Mouse (Mus musculus): Measurements from ENCODE around the gene Gm45837.

Gm45837 gene

DNA sequence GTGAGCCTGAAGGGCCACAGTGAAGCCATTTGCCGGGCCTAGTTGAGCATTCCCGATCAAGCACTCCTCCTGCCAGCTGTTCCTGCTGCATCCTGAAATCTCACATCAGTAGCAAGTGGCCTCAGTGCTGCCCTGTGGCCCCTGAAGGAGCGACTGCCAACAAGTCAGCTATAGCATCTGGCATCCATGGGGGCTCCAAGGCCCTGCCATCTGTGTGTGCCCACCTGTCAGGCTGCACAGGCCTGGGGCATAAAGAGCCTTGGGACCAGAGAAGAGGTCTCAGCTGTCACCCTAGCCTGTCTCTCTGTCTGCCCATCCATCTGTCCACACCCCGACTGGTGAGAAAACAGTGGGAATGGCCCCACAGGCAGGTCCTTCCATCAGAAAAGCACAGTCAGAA, 54.2 kb downstream of the Gm45837 start:
- DNase-seq (ENCODE audit: low spot score in 2 of 2): no peak

DNA sequence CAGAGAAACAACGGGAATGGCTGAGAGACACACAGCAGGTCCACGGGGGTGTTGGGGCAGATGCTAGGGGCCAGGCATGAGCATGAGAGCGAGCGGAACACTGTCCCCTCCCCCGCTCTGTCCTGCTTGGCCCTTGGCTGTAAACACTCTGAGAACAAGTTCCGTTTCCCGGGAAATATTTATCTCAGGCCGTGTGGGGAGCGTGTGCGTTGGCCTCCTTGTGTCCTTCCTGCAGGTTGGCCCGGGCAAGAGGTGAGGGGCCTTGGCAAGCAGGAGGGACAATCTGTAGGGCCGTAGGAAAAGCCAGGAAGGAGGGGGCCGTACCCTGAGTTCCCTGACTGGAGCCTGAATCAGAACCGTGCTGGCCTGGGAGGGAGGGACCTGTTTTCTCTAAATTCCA, 54.7 kb downstream of the Gm45837 start:
- no peak for DNase-seq (ENCODE audit: low spot score in 2 of 2)

DNA sequence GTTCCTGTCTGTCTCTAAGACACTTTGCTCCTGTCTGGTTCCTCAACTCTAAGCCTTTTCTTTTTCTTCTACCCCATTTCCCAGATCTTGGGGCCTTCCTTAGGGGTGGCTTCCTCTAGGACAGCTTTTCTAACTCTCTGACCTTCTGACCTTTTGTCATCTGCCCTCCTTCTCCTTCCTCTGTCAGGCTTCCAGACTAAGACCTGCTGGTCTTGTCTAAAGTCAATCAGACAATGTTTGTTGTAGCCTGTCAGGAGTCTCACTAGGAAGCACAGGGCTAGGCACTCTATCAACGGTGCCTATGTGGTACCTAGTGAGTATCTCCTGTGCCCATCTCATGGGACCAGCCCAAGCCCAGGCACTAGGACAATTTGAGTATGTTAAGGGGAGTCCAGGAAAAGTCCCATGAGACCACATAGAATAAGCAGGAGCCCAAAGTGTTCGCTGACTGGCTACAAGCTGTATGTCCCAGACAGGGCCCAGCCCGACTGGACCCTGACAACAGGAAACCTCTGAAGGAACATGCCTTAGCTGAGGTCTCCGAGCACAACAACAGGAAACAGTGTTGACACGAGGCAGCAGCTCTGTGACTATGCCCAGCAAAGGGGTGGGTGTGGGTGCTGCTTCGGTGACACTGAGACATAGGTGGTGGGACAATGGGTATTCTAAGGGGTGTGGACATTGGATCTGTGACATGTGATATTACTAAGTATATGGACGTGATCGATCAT, 55.3 kb downstream of the Gm45837 start:
- DNase-seq (ENCODE audit: low spot score in 2 of 2): no peak

DNA sequence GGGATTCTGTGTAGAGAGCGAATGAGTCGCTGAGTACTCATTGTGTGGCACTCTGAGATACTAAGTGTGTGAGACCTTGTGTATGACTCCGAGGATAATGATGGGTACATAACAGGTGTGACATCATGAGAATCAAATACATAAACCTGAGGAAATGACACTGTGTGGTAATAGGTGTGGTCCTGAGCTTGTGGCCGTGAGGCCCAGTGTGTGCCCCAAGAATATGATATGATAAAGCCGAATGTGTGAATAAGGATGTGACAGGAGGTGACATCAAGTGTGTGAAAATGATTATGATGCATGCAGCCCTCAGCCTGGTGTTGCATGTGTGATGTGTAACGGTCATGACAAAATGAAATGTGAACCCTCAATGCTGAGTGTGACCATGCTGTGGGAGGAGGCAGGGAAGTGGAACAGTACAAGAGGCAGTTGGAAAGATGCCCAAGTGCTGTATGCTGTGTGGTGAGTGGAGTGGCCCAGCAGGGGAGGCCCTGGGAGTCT, 55.9 kb downstream of the Gm45837 start:
- DNase-seq (ENCODE audit: low spot score in 2 of 2): no peak

DNA sequence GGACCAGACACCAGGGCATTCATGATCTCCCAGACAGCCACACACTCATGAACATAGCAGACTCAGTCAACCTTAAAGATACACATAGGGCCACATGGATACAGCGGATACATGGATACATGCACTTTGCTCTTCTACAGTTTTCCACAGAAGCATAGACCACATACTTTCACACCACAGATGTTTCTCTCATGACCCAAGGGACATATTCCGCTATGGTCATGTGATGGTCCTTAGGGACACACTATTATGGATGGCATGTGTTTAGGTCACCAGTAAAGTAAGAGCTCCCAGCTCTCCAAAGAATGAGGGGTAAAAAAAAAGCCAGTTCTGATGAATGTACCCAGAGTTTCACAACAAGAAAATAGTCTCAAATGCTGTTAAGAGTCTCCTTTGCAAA, 60.7 kb downstream of the Gm45837 start:
- no peak for DNase-seq (ENCODE audit: low spot score in 2 of 2)

DNA sequence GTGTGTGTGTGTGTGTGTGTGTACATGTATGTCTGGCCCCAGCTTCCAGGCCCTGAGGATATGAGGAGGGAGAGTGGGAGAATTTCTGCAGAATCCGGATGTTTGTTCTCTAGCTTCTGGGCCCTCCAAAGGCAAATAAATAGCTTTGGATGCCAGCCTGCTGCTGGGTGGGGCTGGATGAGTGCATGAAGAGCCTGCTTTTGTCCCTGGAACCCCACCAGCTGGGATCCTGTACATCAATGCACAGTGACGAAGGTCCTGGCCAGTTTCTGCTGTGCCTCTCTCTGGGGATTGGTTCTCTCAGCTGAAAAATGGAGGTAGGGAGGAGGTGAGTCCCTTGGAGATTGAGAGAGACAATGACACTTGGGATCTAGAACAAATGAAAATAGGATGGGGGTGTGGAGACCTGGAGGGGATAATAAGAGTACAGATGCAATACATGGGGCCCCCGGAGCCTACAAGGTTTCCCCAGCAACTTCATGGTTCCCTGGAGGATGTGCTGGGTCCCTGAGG, 61.3 kb downstream of the Gm45837 start:
- DNase-seq (ENCODE audit: low spot score in 2 of 2): no peak

DNA sequence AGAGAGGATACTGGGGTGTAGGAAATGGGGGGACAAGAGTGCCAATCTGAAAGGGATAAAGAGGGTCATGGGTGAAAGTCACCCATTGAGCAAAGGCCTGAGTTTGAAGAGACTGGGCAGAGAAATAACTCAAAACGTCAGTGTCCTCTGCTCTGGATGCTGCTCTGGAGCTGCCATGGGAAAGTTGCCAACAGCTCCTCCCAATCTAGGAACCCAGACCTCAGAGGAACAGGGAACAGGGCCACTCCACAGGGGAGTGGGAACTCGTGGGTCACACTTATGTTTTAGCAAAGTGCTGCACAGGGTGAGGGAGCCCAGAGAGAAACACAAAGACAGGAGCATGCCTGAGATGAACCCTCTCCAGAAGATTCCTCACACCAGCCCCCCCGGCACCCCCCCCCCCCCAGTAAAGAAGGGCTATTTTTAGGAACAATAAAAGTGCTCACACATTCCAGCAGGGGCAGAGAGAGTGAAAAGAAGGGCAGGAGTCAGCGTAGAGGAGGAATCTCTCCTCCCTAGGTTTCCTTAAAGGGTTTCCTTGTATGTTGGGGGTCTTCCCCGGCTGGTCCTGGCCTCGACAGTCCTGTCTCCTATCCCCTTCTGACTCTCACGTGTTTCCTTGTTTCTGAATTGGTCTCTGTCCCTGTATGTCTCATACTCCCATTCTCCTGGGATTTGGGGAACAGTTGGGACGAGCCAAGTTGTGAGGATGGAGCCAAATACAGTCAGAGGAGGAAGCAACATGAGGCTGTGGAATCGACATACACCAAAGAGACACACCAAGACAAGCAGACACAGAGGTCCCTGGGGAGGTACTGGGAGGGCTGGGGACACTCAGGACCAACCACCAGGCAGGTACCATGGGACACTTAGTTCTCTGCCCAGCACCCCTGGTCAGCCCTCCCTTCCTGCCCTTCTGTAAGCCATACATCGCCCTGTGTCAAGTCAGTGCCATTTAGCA, 62.2 kb downstream of the Gm45837 start:
- DNase-seq (ENCODE audit: low spot score in 2 of 2): no peak

DNA sequence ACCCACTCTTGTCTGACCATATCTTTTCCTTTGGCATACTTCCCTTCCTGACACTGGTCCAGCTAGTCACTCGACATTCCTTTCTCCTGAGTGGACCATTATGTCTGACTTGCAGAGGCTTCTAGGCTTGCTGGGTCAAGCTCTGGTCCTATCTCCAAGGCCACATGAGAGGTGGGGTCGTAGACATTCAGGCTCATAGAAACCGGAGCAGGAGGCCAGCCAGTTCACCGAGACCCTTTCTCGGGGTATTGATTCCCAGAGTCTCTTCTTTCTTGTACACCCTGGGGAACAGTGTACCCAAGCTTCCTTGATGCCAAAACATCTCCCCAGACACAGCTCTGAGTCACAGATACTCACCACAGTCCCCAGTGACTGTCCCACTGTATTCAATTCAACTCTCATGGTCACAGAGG, 63.7 kb downstream of the Gm45837 start:
- no peak for DNase-seq (ENCODE audit: low spot score in 2 of 2)

DNA sequence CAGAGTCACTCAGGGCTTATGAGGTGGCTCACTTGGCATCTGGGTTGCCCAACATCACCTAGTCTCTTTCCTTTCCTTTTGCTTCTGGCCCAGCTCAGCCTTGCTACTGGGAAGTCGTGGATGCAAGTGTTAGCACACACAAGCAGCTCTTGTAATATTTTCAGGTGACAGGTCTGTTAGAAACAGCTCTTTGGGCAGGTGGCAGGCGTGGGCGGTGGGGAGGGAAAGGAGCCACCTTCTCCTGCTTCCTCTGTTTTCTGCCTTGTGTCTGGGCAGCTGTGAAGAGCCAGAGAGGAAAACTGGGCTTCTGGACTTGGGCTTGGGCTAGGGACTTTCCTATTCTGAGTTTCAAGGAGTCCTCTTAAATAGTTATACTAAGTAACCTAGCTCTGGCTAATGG, 65.3 kb downstream of the Gm45837 start:
- no peak for DNase-seq (ENCODE audit: low spot score in 2 of 2)

DNA sequence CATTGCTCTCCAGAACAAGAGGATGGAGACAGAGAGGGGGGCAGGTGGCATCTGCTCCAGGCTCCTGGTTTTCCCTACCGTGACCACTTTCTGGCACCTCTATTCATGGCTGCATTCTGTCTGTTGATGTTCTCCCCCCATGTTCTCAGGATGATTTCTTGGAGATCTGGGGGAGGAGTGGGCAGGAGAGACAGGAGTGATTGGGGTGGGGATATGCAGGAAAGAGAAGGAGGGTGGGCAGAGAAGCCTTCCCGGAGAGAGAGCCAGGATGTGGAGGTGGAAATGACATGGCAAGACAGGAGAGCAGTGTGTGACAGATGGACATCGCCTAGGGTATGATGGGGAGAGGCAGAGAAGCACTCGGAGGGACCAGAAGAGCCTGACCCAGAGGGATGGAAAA, 65.8 kb downstream of the Gm45837 start:
- DNase-seq (ENCODE audit: low spot score in 2 of 2): no peak

DNA sequence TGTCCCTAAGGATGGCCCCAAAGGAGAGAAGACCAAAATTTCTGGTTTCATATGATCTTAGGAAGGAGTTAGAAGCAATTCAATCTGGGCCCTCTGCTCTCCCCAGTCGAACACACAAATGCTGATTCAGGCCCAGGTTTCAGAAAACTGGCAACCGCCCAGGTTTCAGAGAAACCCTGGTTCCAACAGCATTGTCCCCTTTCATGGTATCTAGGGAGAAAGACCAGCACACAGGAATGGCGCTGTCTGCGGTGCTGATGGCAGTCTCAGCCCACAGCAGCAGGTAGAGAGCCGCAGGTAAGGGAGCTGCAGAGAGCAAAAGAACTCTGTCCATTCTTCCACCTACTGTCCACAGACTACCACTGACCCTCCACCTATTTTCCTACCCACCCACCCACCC, 66.5 kb downstream of the Gm45837 start:
- no peak for DNase-seq (ENCODE audit: low spot score in 2 of 2)

DNA sequence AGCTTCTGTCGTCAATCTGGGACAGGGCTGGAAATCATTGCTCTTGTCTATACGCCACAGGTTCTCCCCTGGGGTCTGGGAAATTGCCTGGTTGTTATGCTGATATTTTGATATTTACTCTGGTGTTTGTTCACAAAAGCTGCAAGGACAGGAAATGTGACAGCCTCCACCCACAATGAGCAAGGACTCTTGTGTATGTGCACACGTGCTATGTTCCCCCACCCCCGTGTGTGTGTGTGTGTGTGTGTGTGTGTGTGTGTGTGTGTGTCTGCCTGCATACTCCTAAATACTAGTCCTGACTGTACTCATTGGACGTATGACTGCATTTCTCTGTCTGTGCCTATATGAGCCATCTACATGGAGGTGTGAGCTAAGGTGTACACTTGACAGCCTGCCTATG, 67.4 kb downstream of the Gm45837 start:
- DNase-seq (ENCODE audit: low spot score in 2 of 2): no peak

DNA sequence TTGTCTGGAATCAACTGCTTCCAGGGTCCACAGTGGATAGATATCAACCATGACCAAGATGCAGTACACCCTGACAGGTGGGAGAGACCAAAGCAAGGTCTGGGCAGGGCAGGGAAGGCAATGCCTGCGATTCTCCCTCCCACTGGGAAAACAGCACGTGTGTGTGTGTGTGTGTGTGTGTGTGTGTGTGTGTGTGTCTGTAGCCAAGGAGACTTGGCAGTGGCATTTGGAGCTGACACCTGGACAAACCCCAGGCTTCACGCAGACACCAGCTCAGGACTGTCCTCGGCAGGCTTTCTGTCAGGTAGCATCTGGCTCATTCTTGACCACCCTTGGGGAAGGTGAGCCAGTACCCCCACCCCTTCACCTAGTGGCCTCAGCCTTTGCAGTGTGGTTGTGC, 69.2 kb downstream of the Gm45837 start:
- DNase-seq (ENCODE audit: low spot score in 2 of 2): no peak

DNA sequence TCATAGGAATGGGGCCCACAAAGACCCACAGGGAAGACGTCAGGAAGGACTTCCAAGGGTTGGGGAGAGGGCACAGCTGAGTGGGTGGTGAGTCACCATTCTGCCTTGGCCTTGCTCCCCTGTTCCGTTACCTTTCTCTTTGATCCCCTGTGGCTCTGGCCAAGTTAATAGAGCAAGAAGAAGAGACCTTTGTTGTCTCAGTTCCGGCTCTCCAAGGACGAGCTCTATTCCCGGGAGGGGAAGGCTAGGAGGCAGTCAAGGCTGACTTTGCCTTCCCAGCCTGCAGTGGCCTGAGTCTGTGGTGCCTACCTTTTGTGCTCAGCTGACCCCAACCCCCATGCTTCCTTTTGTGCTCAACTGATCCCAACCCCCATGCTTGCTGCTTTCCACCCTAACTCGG, 70.0 kb downstream of the Gm45837 start:
- DNase-seq (ENCODE audit: low spot score in 2 of 2): no peak

DNA sequence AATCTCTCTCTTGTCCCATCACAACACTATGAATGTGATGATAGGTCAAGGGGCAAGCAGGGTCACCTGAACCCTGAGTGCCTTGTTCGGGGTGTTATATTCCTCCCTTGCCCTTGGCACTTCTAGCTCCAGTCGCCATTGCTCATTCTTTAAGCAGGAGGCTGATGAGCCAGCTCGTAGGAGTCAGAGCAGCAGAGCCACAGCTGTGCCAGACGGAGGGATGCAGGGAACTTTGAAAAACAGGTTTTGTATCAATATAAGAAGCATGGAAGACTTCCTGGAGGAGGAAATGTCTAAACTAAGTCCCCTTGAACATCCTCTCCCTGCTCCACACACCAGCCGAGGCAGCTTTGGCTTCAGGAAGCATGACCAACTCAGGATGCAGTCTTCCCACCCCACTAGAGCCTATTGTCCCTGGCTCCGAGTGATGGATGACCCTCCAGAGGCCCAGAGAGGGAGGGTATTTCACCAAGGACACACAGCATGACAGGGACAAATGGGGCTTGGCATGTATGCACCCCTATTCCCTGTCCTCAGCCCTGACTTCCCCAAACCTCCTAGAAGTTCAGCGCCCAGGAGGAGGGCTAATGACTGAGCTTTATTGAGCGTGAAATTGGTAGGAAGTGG, 71.3 kb downstream of the Gm45837 start:
- DNase-seq (ENCODE audit: low spot score in 2 of 2): no peak

DNA sequence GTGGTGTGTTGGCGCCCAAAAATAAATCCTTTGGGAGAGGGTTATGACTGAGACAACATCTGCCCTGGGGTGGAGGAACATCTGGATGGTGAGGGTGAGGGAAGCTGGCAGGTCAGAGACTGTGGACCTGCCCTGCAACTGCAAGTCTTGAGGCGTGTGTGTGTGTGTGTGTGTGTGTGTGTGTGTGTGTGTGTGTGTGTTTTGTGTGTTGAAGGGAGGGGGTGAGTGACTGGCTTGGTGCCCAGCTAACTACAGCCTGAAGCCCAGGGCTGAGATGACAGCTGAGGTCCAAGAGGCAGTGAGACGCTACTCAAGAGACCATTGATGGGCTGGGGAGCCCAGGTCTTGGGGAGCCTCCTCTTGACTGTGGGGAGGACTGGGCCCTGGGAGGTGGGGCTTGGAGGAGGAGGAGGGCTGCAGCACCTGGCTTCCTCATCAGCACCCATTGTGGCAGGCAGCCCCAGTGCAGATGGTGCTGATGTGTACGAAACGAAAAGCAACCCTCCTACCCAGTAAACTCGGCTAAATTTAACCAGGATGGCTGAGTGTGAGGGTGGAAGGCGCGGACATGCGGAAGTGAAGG, 71.9 kb downstream of the Gm45837 start:
- no peak for DNase-seq (ENCODE audit: low spot score in 2 of 2)

DNA sequence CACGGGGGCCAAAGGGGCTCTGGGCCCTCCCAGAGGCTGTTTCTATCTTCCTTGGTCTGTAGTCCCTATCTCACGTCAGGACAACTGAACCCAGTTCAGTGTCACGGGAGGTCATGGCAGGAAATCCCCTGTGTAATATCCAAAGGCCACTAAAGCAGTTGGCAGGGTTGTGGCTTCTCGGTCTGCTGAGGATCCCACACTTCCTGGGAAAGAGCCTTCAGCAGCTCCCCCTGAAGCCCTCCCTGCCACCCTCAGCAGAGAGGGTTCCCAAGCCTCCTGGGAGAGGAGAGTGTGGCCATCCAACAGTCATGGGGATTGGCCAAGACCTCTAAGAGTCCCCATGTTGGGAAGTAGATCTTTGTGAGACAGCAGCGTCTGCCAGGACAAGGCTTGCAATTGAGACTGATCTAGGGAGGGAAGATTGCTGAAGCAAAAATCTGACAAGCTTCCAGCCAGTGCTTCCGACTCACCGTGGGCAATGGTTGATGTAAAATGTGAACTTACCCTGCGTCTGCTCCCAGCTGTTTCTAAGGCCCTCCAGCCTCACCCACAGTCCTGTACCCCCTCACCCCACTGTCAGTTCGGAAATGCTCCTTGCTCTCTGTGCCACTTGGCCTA, 72.9 kb downstream of the Gm45837 start:
- DNase-seq (ENCODE audit: low spot score in 2 of 2): no peak

DNA sequence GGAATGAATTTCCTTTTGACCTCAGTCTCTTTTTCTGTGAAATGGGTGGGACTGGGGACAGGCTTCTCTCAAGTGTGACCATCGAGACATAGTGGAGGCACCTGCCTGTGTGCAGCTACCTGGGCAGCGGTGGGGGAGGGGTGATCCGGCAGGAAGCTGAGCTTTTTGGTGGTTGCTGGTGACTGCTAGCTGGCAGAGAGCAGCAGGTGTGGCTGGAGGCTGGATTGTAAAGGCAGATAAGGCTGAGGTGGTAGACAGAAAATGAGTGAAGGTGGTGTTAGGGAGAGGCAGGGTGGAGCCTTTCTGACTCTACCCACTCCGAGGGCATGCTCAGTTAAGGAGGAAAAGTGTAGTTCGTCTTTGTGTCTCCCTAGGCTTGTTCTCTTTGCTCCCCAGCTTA, 76.4 kb downstream of the Gm45837 start:
- DNase-seq (ENCODE audit: low spot score in 2 of 2): no peak

DNA sequence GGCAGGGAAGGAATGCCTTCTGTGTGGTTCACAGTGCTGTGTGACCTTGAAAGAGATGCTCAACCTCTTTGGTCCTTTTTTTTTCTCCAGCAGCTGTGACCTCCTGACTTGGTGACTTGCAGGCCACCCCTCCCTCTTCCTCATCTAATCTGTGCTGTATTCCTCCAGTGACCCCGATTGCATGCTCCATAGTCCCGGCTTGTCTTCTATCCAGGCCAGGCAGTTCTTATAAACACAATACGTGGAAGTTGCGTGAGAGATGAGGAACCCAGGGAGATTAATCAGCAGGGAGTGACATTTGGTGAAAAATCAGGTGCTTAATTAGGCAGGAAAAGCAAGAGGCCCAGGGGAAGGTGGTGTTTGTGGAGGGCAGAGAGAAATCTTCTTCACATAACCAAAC, 80.3 kb downstream of the Gm45837 start:
- DNase-seq (ENCODE audit: low spot score in 2 of 2): no peak

DNA sequence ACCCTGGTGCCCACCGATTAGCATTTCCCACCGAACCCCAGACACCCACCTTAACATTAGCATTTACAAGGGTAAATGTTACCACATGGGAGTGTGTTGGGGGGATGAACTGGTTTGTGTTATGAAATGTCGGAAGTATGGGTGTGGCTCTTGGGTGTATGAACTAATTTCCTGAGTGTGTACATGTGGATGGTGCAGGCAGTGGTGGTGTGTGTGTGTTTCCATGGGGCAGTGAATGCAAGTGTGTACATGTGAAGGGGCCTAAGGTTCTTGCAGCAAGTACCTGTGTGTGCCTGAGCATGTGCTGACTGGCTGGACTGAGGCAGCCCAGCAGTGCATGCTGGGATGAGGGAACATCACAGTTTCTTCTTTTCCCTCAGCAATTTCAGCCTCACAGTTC, 87.7 kb downstream of the Gm45837 start:
- no peak for DNase-seq (ENCODE audit: low spot score in 2 of 2)

DNA sequence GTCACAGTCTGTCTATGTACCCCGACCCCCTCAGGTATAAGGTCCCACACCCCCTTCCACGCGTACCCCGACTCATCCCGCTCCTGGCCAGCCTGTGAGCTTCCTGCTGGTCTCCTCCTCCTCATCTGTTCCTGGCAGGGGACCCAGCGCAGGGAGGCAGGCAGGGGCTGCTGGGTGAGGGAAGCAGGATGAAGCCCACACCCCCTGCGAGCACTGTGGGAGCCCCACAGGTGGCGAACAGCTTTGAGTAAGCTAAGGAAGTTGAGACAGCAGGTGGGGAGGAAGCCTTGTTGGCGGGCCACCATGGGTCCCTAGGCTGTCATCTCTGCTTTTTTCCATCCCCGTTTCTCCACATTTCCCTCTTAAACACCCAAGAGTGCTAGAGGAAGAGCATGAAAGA, 88.6 kb downstream of the Gm45837 start:
- DNase-seq (ENCODE audit: low spot score in 2 of 2): no peak

Data from urinary bladder, postnatal 4 days (tissue).